Mouse (Mus musculus) brain, embryonic 14.5 days (tissue): ENCODE data around the gene Hist1h2ac.

ENCODE experiments used
- CTCF ChIP-seq: fragments of 200-500 bp; IDR thresholded peaks from 2 replicates; pipeline ENCODE4 v1.5.1; 2012; ENCODE audit warnings: inconsistent platforms, mild to moderate bottlenecking, moderate library complexity, borderline replicate concordance; ENCODE audit not compliant: insufficient read depth, insufficient read length; ENCODE audit errors: extremely low read depth
- POLR2A ChIP-seq: fragments of 200-500 bp; IDR thresholded peaks from 2 replicates; pipeline ENCODE4 v1.6.1; 2012; ENCODE audit warnings: mild to moderate bottlenecking, inconsistent platforms, borderline replicate concordance; ENCODE audit not compliant: poor library complexity, insufficient read depth, insufficient read length, severe bottlenecking; ENCODE audit errors: extremely low read depth

DNA sequence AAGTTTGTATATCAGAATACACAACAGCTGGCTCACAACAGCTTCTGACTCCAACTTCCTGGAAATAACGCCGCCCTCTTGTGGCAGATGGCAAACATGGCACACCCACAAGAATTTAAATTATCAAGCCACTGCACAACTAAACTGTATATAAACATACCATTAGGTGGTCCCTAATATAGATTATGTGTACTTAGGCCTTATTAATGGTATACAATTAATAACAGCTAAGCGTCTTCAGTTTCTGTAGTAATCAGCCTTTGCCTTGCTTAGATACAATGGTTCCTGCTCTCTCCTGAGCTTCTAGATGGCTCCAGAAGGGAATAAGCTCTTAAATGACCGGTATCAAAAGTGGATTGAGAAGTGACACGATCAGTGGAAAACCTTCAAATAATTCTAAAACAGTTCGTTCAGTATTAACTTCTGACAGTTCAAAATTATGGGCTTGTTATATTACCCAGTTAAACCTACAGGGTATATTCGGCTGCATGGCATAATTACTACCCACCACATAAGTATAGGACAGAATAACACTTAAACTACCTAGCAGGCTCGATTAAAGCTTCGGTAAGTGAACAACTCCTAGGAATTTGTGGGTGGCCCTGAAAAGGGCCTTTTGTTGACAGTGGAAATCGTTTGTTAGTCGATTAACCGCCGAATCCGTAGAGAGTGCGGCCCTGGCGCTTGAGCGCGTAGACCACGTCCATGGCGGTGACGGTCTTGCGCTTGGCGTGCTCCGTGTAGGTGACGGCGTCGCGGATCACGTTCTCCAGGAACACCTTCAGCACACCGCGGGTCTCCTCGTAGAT is 13.9 kb upstream of the Hist1h2ac start:
- peak; percentile 71 for TF ChIP-seq CTCF
- no peak for TF ChIP-seq POLR2A
